Mouse (Mus musculus) liver, embryonic 14.5 days (tissue): Measurements from ENCODE around the gene Adcy4.

Experiments used
- CTCF ChIP-seq: IDR thresholded peaks from 2 replicates; pipeline ENCODE4 v1.5.1; 2016; ENCODE audit warnings: antibody characterized with exemption, low read depth, control low read depth
- EP300 ChIP-seq: IDR thresholded peaks from 2 replicates; pipeline ENCODE4 v1.6.1; 2016; ENCODE audit warnings: antibody characterized with exemption, low read depth

DNA sequence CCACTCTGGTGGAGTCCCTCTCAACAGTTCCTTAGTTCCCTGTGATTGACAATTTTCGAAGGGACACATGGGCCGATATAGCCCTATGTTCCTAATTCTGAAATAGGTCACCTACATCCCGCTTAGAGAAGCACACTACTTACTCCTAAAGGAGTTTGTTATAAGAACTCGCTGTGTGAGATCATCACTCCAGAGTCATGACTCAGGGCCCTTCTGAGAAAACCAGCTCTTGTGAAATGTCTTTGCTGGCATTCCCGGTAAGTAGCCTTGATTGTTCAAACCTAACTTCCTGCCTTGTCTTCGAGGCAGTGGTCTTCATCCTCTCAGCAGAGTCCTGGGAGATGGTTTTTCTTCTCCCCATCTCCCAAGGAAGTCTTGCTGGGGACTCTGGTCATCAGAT is 15.3 kb downstream of the Adcy4 start:
- TF ChIP-seq CTCF (no peak), EP300 (no peak)
